Mouse (Mus musculus): Measurements from ENCODE around the gene Pknox2. TPM values are rescaled to one million over a fixed set of nuclear protein-coding genes. Genes with fewer than 3 reads are reported as not detected.

Pknox2 gene
- total RNA-seq, 2 experiments from 2014 or later, result 25.4 to 29.5 TPM

GRCm38 (mm10) chr9:37140464-37141181, 6.6 kb downstream of the Pknox2 start:
- DNase-seq (ENCODE audit: low spot score in 2 of 2), result no peak

GRCm38 (mm10) chr9:37139514-37139913, 7.7 kb downstream of the Pknox2 start:
- DNase-seq (ENCODE audit: low spot score in 2 of 2), result no peak

- no peak for DNase-seq (ENCODE audit: low spot score in 2 of 2)
Observed at GRCm38 (mm10) chr9:37138883-37139282, 8.3 kb downstream of the Pknox2 start.

- DNase-seq (ENCODE audit: low spot score in 2 of 2), result no peak
Observed at GRCm38 (mm10) chr9:37136340-37136739, 10.9 kb downstream of the Pknox2 start.

GRCm38 (mm10) chr9:37133495-37133894, 13.7 kb downstream of the Pknox2 start:
- DNase-seq (ENCODE audit: low spot score in 2 of 2), result no peak

GRCm38 (mm10) chr9:37129046-37129445, 18.2 kb downstream of the Pknox2 start:
- DNase-seq (ENCODE audit: low spot score in 2 of 2), result no peak

GRCm38 (mm10) chr9:37126197-37126596, 21.0 kb downstream of the Pknox2 start:
- no peak for DNase-seq (ENCODE audit: low spot score in 2 of 2)

- no peak for DNase-seq (ENCODE audit: low spot score in 2 of 2)
Observed at GRCm38 (mm10) chr9:37124696-37125480, 22.3 kb downstream of the Pknox2 start.

GRCm38 (mm10) chr9:37123384-37123783, 23.8 kb downstream of the Pknox2 start:
- DNase-seq (ENCODE audit: low spot score in 2 of 2), result no peak

GRCm38 (mm10) chr9:37122971-37123370, 24.2 kb downstream of the Pknox2 start:
- DNase-seq (ENCODE audit: low spot score in 2 of 2), result no peak

- no peak for DNase-seq (ENCODE audit: low spot score in 2 of 2)
Observed at GRCm38 (mm10) chr9:37122381-37122780, 24.8 kb downstream of the Pknox2 start.

GRCm38 (mm10) chr9:37121761-37122331, 25.4 kb downstream of the Pknox2 start:
- DNase-seq (ENCODE audit: low spot score in 2 of 2), result no peak

- no peak for DNase-seq (ENCODE audit: low spot score in 2 of 2)
Observed at GRCm38 (mm10) chr9:37120801-37121200, 26.4 kb downstream of the Pknox2 start.

GRCm38 (mm10) chr9:37117529-37117928, 29.7 kb downstream of the Pknox2 start:
- DNase-seq (ENCODE audit: low spot score in 2 of 2), result no peak

GRCm38 (mm10) chr9:37116632-37117413, 30.4 kb downstream of the Pknox2 start:
- DNase-seq (ENCODE audit: low spot score in 2 of 2), result no peak

- DNase-seq (ENCODE audit: low spot score in 2 of 2), result no peak
Observed at GRCm38 (mm10) chr9:37115820-37116219, 31.4 kb downstream of the Pknox2 start.

GRCm38 (mm10) chr9:37114286-37115267, 32.6 kb downstream of the Pknox2 start:
- no peak for DNase-seq (ENCODE audit: low spot score in 2 of 2)

- no peak for DNase-seq (ENCODE audit: low spot score in 2 of 2)
Observed at GRCm38 (mm10) chr9:37107546-37107945, 39.7 kb downstream of the Pknox2 start.

- DNase-seq (ENCODE audit: low spot score in 2 of 2), result no peak
Observed at GRCm38 (mm10) chr9:37106808-37107207, 40.4 kb downstream of the Pknox2 start.

- no peak for DNase-seq (ENCODE audit: low spot score in 2 of 2)
Observed at GRCm38 (mm10) chr9:37104249-37104648, 43.0 kb downstream of the Pknox2 start.
